Mouse (Mus musculus) small intestine, adult 2 months (tissue): ENCODE measurements at regions not wholly inside any gene's neighbourhood (a gene's known extent, or its start where the extent isn't known, plus 50 kb on each side); places are given as distances from the start of the nearest gene placed in this dataset.

Experiments
- CTCF ChIP-seq: fragments of 200-500 bp; IDR thresholded peaks from 2 replicates; pipeline ENCODE4 v1.5.1; 2012; ENCODE audit warnings: low read depth, mild to moderate bottlenecking, control low read depth, inconsistent platforms, low read length, moderate library complexity, mixed read lengths; ENCODE audit not compliant: insufficient replicate concordance, insufficient read length; ENCODE audit errors: extremely low read depth
- POLR2A ChIP-seq: fragments of 200-500 bp; IDR thresholded peaks from 2 replicates; pipeline ENCODE4 v1.6.1; 2012; ENCODE audit warnings: low read depth, mild to moderate bottlenecking, control low read depth, inconsistent platforms, low read length, moderate library complexity

GRCm38 (mm10) chr5:64613696-64614095 is 189.5 kb upstream of the Klf3 start:
- TF ChIP-seq POLR2A, result no peak
- no peak for TF ChIP-seq CTCF
